Comparison of ENCODE assay signal across 23 mouse cellular contexts in the genomic region with DNA sequence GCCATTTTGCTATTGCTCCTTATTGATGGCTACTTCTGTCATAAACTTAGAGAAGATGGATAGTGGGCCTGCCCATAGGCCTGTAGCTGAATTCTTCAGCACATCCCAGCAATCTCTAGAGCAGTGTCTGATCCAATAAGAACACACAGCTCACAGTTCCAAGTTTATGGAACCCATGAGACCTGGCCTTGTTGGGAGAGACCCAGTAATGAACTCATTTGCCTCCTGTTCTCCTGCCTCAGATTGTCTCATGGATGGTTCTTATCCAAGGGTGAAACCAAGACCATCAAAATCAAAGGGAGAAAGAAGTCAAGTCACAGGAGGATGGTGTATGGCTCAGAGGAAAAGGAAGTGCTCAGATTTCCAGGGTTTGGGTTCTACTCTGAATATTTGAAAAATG. TPM values are rescaled to one million over a fixed set of nuclear protein-coding genes. Genes with fewer than 3 reads are reported as not detected.
"Had no signal": no experiment of that assay in that cellular context is flagged by ENCODE, and none has a peak within 500 bp of the region (broad histone marks: within the 10 kb centered on the region; RNA-seq: fewer than 3 reads in every experiment).

No protein-coding gene starts in this region.

- H3K27me3 ChIP-seq: liver, embryonic 13.5 days; stomach, embryonic 15.5 days had no signal

- H3K4me2 ChIP-seq: liver, embryonic 13.5 days; midbrain, embryonic 11.5 days; stomach, embryonic 15.5 days had no signal

- H3K4me1 ChIP-seq: liver, embryonic 13.5 days; stomach, embryonic 15.5 days had no signal

- H3K9ac ChIP-seq: liver, embryonic 13.5 days; stomach, embryonic 15.5 days had no signal

- H3K27ac ChIP-seq: left cerebral cortex, adult 2 months; liver, embryonic 13.5 days; stomach, embryonic 15.5 days had no signal

- H3K4me3 ChIP-seq: left cerebral cortex, adult 2 months; liver, embryonic 13.5 days; stomach, embryonic 15.5 days had no signal

- DNase-seq: kidney, postnatal 10 days; kidney, postnatal 36 days; layer of hippocampus, postnatal 36 days; liver, embryonic 13.5 days; lung, adult 2 months; lung, postnatal 14 days; lung, postnatal 4 days; midbrain, embryonic 14.5 days; right cerebral cortex, adult 18-20 months; right cerebral cortex, postnatal 14 days; right cerebral cortex, postnatal 4 days; spleen, adult 18-20 months; thymus, postnatal 25 days had no signal

- H3K36me3 ChIP-seq: liver, embryonic 13.5 days; stomach, embryonic 15.5 days had no signal

- H3K9me3 ChIP-seq: liver, embryonic 13.5 days; stomach, embryonic 15.5 days had no signal

RNA-seq across cellular contexts. Expression of a gene that starts 44.6 kb away (rescaled TPM):
- total RNA-seq: liver, adult 2 months; megakaryocyte progenitor cell, adult 5-6 weeks; megakaryocyte-erythroid progenitor cell, adult 5-6 weeks had no signal
- polyA plus RNA-seq: limb, embryonic 11.5 days; liver, adult 2 months; liver, embryonic 13.5 days; liver, embryonic 16.5 days; midbrain, embryonic 11.5 days; neural tube, embryonic 11.5 days; neural tube, embryonic 14.5 days had no signal
